ENCODE assay signal across 19 mouse cellular contexts in the genomic region with DNA sequence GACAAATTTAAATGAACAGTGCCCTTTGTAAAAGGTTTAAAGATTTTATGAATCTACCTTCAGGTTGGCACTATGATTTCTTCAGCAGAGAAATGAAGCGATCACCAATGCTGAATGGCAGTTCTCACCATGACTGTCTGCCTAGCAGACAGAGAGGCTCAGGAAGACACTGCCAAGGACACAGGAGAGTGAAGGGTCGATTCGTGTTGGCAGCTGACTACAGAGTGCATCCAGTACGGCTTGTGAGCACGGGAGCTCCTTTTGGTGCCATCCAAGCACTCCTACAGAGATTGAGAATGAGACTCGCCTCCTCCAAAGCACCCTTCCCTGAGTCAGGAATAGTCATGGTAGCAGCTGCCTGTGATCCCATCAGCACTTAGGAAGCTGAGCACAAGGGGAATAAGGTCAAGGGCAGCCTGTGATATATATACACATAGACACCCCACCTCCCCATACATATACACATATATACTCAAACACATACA.
"Had no signal": no experiment of that assay in that cellular context is flagged by ENCODE, and none has a peak within 500 bp of the region (broad histone marks: within the 10 kb centered on the region; RNA-seq: fewer than 3 reads in every experiment).

No protein-coding gene starts in this region.

- H3K4me3 ChIP-seq: kidney, embryonic 15.5 days; limb, embryonic 12.5 days; limb, embryonic 15.5 days; stomach, embryonic 15.5 days had no signal

- H3K4me2 ChIP-seq: kidney, embryonic 15.5 days; limb, embryonic 12.5 days; limb, embryonic 15.5 days; liver, embryonic 11.5 days; lung, embryonic 14.5 days; stomach, embryonic 15.5 days had no signal

- H3K4me1 ChIP-seq: kidney, embryonic 15.5 days; limb, embryonic 12.5 days; limb, embryonic 15.5 days; stomach, embryonic 15.5 days had no signal

- H3K27ac ChIP-seq: kidney, embryonic 15.5 days; limb, embryonic 12.5 days; limb, embryonic 15.5 days; liver, embryonic 14.5 days; macrophage; stomach, embryonic 15.5 days had no signal

- H3K9ac ChIP-seq: kidney, embryonic 15.5 days; limb, embryonic 12.5 days; limb, embryonic 15.5 days; liver, embryonic 14.5 days; liver, postnatal 0 days; lung, embryonic 14.5 days; stomach, embryonic 15.5 days had no signal

- H3K36me3 ChIP-seq: kidney, embryonic 15.5 days; limb, embryonic 12.5 days; limb, embryonic 15.5 days; stomach, embryonic 15.5 days had no signal

- ATAC-seq: liver, postnatal 0 days; lung, postnatal 0 days had no signal

- DNase-seq: kidney, adult 11 months; kidney, adult 8-10 months; kidney, postnatal 10 days; kidney, postnatal 36 days; layer of hippocampus, postnatal 36 days; liver, postnatal 0 days; lung, embryonic 14.5 days; midbrain, embryonic 14.5 days; right cerebral cortex, postnatal 14 days; spleen, adult 18-20 months; thymus, postnatal 25 days had no signal

- H3K27me3 ChIP-seq: kidney, embryonic 15.5 days; limb, embryonic 12.5 days; limb, embryonic 15.5 days; stomach, embryonic 15.5 days had no signal

- H3K9me3 ChIP-seq: kidney, embryonic 15.5 days; limb, embryonic 12.5 days; limb, embryonic 15.5 days; stomach, embryonic 15.5 days had no signal
